Mouse (Mus musculus): ENCODE data around the gene Zfp688. TPM values are rescaled to one million over a fixed set of nuclear protein-coding genes. Genes with fewer than 3 reads are reported as not detected.
"Not testable (repeated sequence)": the region's sequence is repeated elsewhere in the genome, so short reads cannot be mapped to it uniquely, and the experiment has no call there.

Zfp688 gene
- 25.0 and 26.3 TPM in 2 replicates for polyA plus RNA-seq (2014; fragmentation: Nextera tagmentation; extraction: Ambion mirVana)

DNA sequence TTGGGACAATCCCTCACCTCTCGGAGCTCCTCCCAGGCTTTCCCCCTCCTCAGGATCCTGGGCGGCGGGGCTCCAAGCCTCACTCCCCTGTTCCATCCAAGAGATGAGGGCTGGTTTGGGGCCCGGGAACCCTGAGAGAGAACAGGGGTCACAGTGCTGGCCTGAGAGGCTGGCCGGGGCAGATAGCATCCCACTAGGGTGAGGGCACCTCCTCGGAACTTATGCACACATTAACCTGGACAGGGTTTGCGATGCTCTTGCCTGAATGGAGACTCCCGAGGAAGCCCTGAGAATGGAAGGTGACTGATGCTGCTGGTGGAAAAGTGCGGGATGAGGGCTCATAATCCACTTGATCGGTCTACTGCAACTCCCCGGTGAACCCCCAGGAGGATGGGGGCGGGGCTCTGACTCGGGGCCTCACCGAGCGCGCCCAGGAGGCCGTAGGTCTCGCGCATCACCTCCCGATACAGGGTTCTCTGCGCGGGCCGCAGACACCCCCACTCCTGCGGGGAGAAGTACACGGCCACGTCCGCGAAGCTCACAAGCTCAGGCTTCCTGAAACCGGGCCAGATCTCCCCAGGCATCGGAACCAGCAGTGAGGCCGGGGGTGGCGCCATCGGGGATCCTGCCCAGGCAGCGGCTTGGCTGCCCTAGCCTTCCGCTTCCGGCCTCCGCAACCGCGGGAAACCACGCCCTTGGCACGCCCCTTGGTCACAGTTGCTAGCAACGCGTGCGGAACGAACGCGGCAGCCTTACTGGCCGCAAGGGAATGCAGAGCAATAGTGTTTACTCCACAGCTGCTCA, at the start of gene Zfp688:
Gene Zfp688, minus strand, starts transcription at position 681 of the 804 bp plus-strand sequence.
- Histone ChIP-seq H3K9ac (replicated peaks; ENCODE audit: low read depth, low read length) (peak within 1 kb of the TSS; percentile 76), H3K4me3 (ENCODE audit: low read depth, low read length) (peak within 1 kb of the TSS; percentile 82), H3K27ac (ENCODE audit: low read length) (peak within 1 kb of the TSS; percentile 55; the same call in 1 of the 2 replicates), H3K4me1 (ENCODE audit: control insufficient read depth, insufficient read depth, low read length) (peaks cover 9% of the 10 kb centered on the region; the same call in 1 of the 2 replicates), H3K4me2 (replicated peaks; ENCODE audit: low read depth, low read length) (peak within 1 kb of the TSS; percentile 97), H3K27me3 (ENCODE audit: control insufficient read depth, insufficient read depth, low read length) (no peaks in the 10 kb centered on the region), H3K36me3 (ENCODE audit: control insufficient read depth, insufficient read depth, low read length) (no peaks in the 10 kb centered on the region), H3K9me3 (ENCODE audit: control insufficient read depth, low read depth, low read length) (no peaks in the 10 kb centered on the region)
- WGBS: 1% methylated on average over 48 of the region's 48 CpGs
- ATAC-seq (ENCODE audit: insufficient number of reproducible peaks, insufficient read depth, low FRiP score, low read depth): peak; percentile 94

DNA sequence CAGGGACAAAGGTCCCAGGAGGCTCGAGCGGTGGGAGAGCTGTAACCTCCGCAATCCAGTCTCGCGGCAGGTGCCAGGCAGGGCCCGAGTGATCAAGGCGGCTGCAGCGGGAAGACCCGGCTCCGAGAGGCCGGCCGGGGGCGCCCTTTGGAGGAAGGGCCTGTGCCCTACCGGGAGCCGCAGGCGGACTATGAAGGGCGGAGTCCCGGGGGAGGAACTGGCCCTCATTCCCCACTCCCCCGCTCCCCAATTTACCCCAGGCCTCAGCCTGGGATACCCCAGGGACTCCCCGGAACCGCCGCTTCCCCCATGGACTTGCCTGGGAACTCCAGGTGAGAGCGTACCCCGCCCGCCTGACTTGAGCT, 49.8 kb upstream of the Zfp688 start:
- ATAC-seq (ENCODE audit: insufficient number of reproducible peaks, insufficient read depth, low FRiP score, low read depth): no peak
- H3K4me3 ChIP-seq (ENCODE audit: low read depth, low read length): peak overlapping the region; percentile 68
- H3K27ac ChIP-seq (ENCODE audit: low read length): peak overlapping the region; percentile 91
- H3K4me1 ChIP-seq (ENCODE audit: control insufficient read depth, insufficient read depth, low read length): peaks cover 7% of the 10 kb centered on the region
- under 1% methylated on average over 25 of the region's 25 CpGs for WGBS
- peak overlapping the region; percentile 75 for H3K4me2 ChIP-seq (replicated peaks; ENCODE audit: low read depth, low read length)
- H3K9me3 ChIP-seq (ENCODE audit: control insufficient read depth, low read depth, low read length): no peaks in the 10 kb centered on the region
- peaks cover 33% of the 10 kb centered on the region for H3K36me3 ChIP-seq (ENCODE audit: control insufficient read depth, insufficient read depth, low read length)
- H3K9ac ChIP-seq (replicated peaks; ENCODE audit: low read depth, low read length): peak overlapping the region; percentile 77
- no peaks in the 10 kb centered on the region for H3K27me3 ChIP-seq (ENCODE audit: control insufficient read depth, insufficient read depth, low read length)

- peaks cover 7% of the 10 kb centered on the region for H3K4me1 ChIP-seq (ENCODE audit: control insufficient read depth, insufficient read depth, low read length)
- H3K27me3 ChIP-seq (ENCODE audit: control insufficient read depth, insufficient read depth, low read length): no peaks in the 10 kb centered on the region
- H3K4me2 ChIP-seq (replicated peaks; ENCODE audit: low read depth, low read length): peak overlapping the region; percentile 75
- H3K9ac ChIP-seq (replicated peaks; ENCODE audit: low read depth, low read length): peak overlapping the region; percentile 77
- H3K9me3 ChIP-seq (ENCODE audit: control insufficient read depth, low read depth, low read length): no peaks in the 10 kb centered on the region
- peak; percentile 90 for ATAC-seq (ENCODE audit: insufficient number of reproducible peaks, insufficient read depth, low FRiP score, low read depth)
- H3K36me3 ChIP-seq (ENCODE audit: control insufficient read depth, insufficient read depth, low read length): peaks cover 31% of the 10 kb centered on the region
- peak overlapping the region; percentile 91 for H3K27ac ChIP-seq (ENCODE audit: low read length)
- peak overlapping the region; percentile 68 for H3K4me3 ChIP-seq (ENCODE audit: low read depth, low read length)
- under 1% methylated on average over 46 of the region's 46 CpGs for WGBS
These were observed 49.1 kb upstream of the Zfp688 start for GRCm38 (mm10) chr7:127470743-127471645.

GRCm38 (mm10) chr7:127470011-127470715, 48.3 kb upstream of the Zfp688 start:
- ATAC-seq (ENCODE audit: insufficient number of reproducible peaks, insufficient read depth, low FRiP score, low read depth): no peak
- Histone ChIP-seq H3K4me3 (ENCODE audit: low read depth, low read length) (peak overlapping the region; percentile 68), H3K27me3 (ENCODE audit: control insufficient read depth, insufficient read depth, low read length) (no peaks in the 10 kb centered on the region), H3K9me3 (ENCODE audit: control insufficient read depth, low read depth, low read length) (no peaks in the 10 kb centered on the region), H3K4me2 (replicated peaks; ENCODE audit: low read depth, low read length) (peak overlapping the region; percentile 75), H3K9ac (replicated peaks; ENCODE audit: low read depth, low read length) (peak overlapping the region; percentile 77), H3K4me1 (ENCODE audit: control insufficient read depth, insufficient read depth, low read length) (peaks cover 7% of the 10 kb centered on the region), H3K36me3 (ENCODE audit: control insufficient read depth, insufficient read depth, low read length) (peaks cover 23% of the 10 kb centered on the region), H3K27ac (ENCODE audit: low read length) (peak overlapping the region; percentile 91)
- WGBS: 9% methylated on average over 10 of the region's 10 CpGs

GRCm38 (mm10) chr7:127466606-127467005, 44.7 kb upstream of the Zfp688 start:
- Histone ChIP-seq H3K4me2 (replicated peaks; ENCODE audit: low read depth, low read length) (no peak overlapping the region), H3K36me3 (ENCODE audit: control insufficient read depth, insufficient read depth, low read length) (peaks cover 4% of the 10 kb centered on the region), H3K4me1 (ENCODE audit: control insufficient read depth, insufficient read depth, low read length) (no peaks in the 10 kb centered on the region), H3K27ac (ENCODE audit: low read length) (no peak overlapping the region), H3K27me3 (ENCODE audit: control insufficient read depth, insufficient read depth, low read length) (no peaks in the 10 kb centered on the region), H3K4me3 (ENCODE audit: low read depth, low read length) (no peak overlapping the region), H3K9ac (replicated peaks; ENCODE audit: low read depth, low read length) (no peak overlapping the region), H3K9me3 (ENCODE audit: control insufficient read depth, low read depth, low read length) (no peaks in the 10 kb centered on the region)
- ATAC-seq (ENCODE audit: insufficient number of reproducible peaks, insufficient read depth, low FRiP score, low read depth): no peak
- WGBS: 95% methylated on average over 4 of the region's 4 CpGs

DNA sequence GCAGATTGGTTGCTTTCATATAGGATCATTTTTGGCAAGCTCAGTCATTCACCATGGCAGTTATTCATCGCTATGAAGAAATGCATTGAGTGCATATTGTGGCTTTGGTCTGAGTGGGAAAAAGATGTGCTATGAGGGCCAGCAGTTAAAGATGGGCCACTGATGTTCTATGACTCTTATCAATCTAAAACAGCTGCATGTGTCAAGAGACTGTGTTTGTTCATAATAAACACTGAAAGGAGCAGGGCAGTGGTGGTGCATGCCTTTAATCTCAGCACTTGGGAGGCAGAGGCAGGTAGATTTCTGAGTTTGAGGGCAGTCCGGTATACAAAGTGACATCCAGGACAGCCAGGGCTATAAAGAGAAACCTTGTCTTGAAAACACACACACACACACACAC, 43.8 kb upstream of the Zfp688 start:
- not testable (repeated sequence) for H3K9me3 ChIP-seq (ENCODE audit: control insufficient read depth, low read depth, low read length); H3K27me3 ChIP-seq (ENCODE audit: control insufficient read depth, insufficient read depth, low read length); ATAC-seq (ENCODE audit: insufficient number of reproducible peaks, insufficient read depth, low FRiP score, low read depth); H3K4me1 ChIP-seq (ENCODE audit: control insufficient read depth, insufficient read depth, low read length); H3K36me3 ChIP-seq (ENCODE audit: control insufficient read depth, insufficient read depth, low read length); H3K9ac ChIP-seq (replicated peaks; ENCODE audit: low read depth, low read length); H3K4me3 ChIP-seq (ENCODE audit: low read depth, low read length); H3K4me2 ChIP-seq (replicated peaks; ENCODE audit: low read depth, low read length); H3K27ac ChIP-seq (ENCODE audit: low read length)
- WGBS: 93% methylated on average over 2 of the region's 2 CpGs

DNA sequence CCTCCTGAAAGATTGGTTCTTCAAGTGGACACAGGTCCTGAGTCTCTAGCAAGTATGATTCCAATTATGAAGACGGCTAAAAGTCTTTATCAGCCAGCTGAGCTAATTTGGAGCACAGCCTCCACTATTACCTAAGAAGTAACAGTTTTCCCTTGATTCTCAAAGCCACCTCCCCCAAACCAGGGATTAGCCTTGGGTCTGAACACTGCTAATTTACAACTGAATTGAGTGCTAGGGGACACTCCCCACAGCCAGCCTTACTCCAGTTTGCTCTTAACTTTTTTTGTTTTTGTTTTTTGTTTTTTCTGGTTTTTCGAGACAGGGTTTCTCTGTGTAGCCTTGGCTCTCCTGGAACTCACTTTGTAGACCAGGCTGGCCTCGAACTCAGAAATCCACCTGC, 43.3 kb upstream of the Zfp688 start:
- Histone ChIP-seq H3K4me2 (replicated peaks; ENCODE audit: low read depth, low read length) (no peak overlapping the region), H3K27me3 (ENCODE audit: control insufficient read depth, insufficient read depth, low read length) (no peaks in the 10 kb centered on the region), H3K27ac (ENCODE audit: low read length) (no peak overlapping the region), H3K9ac (replicated peaks; ENCODE audit: low read depth, low read length) (no peak overlapping the region), H3K4me3 (ENCODE audit: low read depth, low read length) (no peak overlapping the region), H3K4me1 (ENCODE audit: control insufficient read depth, insufficient read depth, low read length) (no peaks in the 10 kb centered on the region), H3K9me3 (ENCODE audit: control insufficient read depth, low read depth, low read length) (no peaks in the 10 kb centered on the region), H3K36me3 (ENCODE audit: control insufficient read depth, insufficient read depth, low read length) (peaks cover 8% of the 10 kb centered on the region)
- 92% methylated on average over 3 of the region's 3 CpGs for WGBS
- ATAC-seq (ENCODE audit: insufficient number of reproducible peaks, insufficient read depth, low FRiP score, low read depth): no peak

DNA sequence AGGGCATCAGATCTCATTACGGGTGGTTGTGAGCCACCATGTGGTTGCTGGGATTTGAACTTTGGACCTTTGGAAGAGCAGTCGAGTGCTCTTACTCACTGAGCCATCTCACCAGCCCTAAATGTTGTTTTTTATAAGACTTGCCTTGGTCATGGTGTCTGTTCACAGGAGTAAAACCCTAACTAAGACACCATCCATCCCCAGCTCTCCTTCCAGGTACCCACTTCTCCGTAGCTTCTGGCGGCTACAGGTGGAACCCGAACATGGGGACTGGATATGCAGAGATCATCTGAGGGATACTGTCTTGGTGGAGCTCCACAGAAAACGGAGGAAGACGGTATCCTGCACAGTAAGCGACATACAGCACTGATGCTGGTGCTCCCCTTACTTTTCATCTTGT, 37.4 kb upstream of the Zfp688 start, which contains the start of gene Prr14:
Gene Prr14, plus strand, starts transcription at position 301 of the 400 bp plus-strand sequence.
- not testable (repeated sequence) for H3K27ac ChIP-seq (ENCODE audit: low read length); H3K4me2 ChIP-seq (replicated peaks; ENCODE audit: low read depth, low read length); H3K9me3 ChIP-seq (ENCODE audit: control insufficient read depth, low read depth, low read length); H3K4me1 ChIP-seq (ENCODE audit: control insufficient read depth, insufficient read depth, low read length); H3K4me3 ChIP-seq (ENCODE audit: low read depth, low read length); H3K27me3 ChIP-seq (ENCODE audit: control insufficient read depth, insufficient read depth, low read length); H3K9ac ChIP-seq (replicated peaks; ENCODE audit: low read depth, low read length); ATAC-seq (ENCODE audit: insufficient number of reproducible peaks, insufficient read depth, low FRiP score, low read depth)
- H3K36me3 ChIP-seq (ENCODE audit: control insufficient read depth, insufficient read depth, low read length): peaks cover 26% of the 10 kb centered on the region; the same call in 1 of the 2 replicates
- WGBS: 98% methylated on average over 8 of the region's 8 CpGs
